Mouse (Mus musculus): ENCODE data around the gene Tirap.

Gene Tirap

GRCm38 (mm10) chr9:35192983-35193542, 7.0 kb downstream of the Tirap start:
- no peak for DNase-seq (ENCODE audit: extremely low spot score, low spot score)

GRCm38 (mm10) chr9:35188700-35189099, 11.4 kb downstream of the Tirap start:
- DNase-seq (ENCODE audit: extremely low spot score, low spot score), result no peak

GRCm38 (mm10) chr9:35187351-35187903, 12.7 kb downstream of the Tirap start:
- no peak for DNase-seq (ENCODE audit: extremely low spot score, low spot score)

GRCm38 (mm10) chr9:35186430-35186829, 13.7 kb downstream of the Tirap start:
- no peak for DNase-seq (ENCODE audit: extremely low spot score, low spot score)

GRCm38 (mm10) chr9:35183359-35183758, 16.7 kb downstream of the Tirap start:
- DNase-seq (ENCODE audit: extremely low spot score, low spot score), result no peak

GRCm38 (mm10) chr9:35182832-35183231, 17.3 kb downstream of the Tirap start:
- DNase-seq (ENCODE audit: extremely low spot score, low spot score), result no peak

- DNase-seq (ENCODE audit: extremely low spot score, low spot score), result no peak
These were observed 23.9 kb downstream of the Tirap start for GRCm38 (mm10) chr9:35176124-35176659.

GRCm38 (mm10) chr9:35175251-35176123, 24.6 kb downstream of the Tirap start, which contains the start of gene Dcps:
Gene Dcps (minus strand): TSS chr9:35176061.
- peak; percentile 93 for DNase-seq (ENCODE audit: extremely low spot score, low spot score)

- no peak for DNase-seq (ENCODE audit: extremely low spot score, low spot score)
These were observed 26.8 kb downstream of the Tirap start for GRCm38 (mm10) chr9:35173331-35173730.

- DNase-seq (ENCODE audit: extremely low spot score, low spot score), result no peak
These were observed 30.0 kb downstream of the Tirap start for GRCm38 (mm10) chr9:35170071-35170470.

- no peak for DNase-seq (ENCODE audit: extremely low spot score, low spot score)
These were observed 33.1 kb downstream of the Tirap start for GRCm38 (mm10) chr9:35166798-35167635.

- no peak for DNase-seq (ENCODE audit: extremely low spot score, low spot score)
These were observed 33.8 kb downstream of the Tirap start for GRCm38 (mm10) chr9:35166144-35166797.

GRCm38 (mm10) chr9:35164142-35164874, 35.8 kb downstream of the Tirap start:
- DNase-seq (ENCODE audit: extremely low spot score, low spot score), result no peak

- no peak for DNase-seq (ENCODE audit: extremely low spot score, low spot score)
These were observed 36.9 kb downstream of the Tirap start for GRCm38 (mm10) chr9:35163011-35163690.

GRCm38 (mm10) chr9:35161721-35162120, 38.4 kb downstream of the Tirap start:
- DNase-seq (ENCODE audit: extremely low spot score, low spot score), result no peak

GRCm38 (mm10) chr9:35160662-35161061, 39.4 kb downstream of the Tirap start:
- no peak for DNase-seq (ENCODE audit: extremely low spot score, low spot score)

- no peak for DNase-seq (ENCODE audit: extremely low spot score, low spot score)
These were observed 41.6 kb downstream of the Tirap start for GRCm38 (mm10) chr9:35158477-35158876.

GRCm38 (mm10) chr9:35156862-35157261, 43.2 kb downstream of the Tirap start:
- DNase-seq (ENCODE audit: extremely low spot score, low spot score), result no peak

- DNase-seq (ENCODE audit: extremely low spot score, low spot score), result no peak
These were observed 43.9 kb downstream of the Tirap start for GRCm38 (mm10) chr9:35156002-35156710.
